Mouse (Mus musculus): ENCODE measurements around the gene Hipk4. TPM values are rescaled to one million over a fixed set of nuclear protein-coding genes. Genes with fewer than 3 reads are reported as not detected.
A peak's percentile ranks its signal among the peaks of the same experiment; 100 is the strongest.

The Hipk4 gene
- total RNA-seq, 1 experiment from 2014 or later = not detected

DNA sequence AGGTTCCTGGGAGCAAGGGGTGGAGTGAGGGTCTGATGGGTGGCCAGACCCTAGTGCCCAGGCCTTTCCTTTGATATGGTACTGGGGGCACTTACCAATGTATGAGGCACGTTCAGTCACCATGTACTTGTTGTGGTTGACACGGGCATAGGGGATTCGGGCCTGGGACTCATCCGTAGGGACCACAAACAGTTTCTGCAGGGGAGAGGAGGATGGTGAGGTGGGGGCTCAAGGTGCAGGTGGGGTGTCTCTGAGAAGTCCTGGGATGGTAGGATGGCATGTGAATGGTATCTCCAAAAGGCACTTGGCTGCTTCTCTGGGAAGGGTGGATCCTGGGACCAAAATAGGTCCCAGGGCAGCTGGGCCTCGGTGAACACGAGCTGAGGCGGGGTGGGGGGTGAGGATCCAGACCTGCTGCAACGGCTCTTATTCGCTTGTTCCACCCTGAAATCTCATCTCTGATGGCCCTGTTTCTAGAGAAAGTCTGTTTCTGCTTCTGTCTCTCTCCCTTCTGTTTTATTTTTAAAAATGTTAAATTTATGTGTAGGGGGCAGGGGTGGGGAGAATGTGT is 9.5 kb downstream of the Hipk4 start:
- ATAC-seq (replicated peaks; ENCODE audit: insufficient number of reproducible peaks, low FRiP score, low TSS enrichment, poor library complexity, severe bottlenecking) = no peak

DNA sequence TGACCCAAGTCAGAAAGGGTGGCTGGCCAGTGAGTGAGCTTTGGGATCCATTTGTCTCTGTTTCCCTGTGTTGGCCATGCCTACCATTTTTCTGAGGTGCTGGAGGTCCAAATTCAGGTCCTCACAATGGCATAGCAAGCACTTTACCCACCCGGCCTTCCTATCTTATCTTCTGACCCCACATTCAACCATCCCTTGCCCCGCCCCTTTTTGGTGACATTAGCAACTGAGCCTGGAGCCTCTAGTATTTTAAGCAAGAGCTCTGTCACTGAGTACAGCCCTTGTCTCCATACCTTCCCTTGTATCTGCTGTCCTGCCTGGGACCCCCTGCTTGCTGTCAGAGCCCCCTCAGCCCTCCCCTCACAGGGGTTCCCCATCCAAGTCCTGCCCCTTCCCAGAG is 12.3 kb downstream of the Hipk4 start:
- ATAC-seq (replicated peaks; ENCODE audit: insufficient number of reproducible peaks, low FRiP score, low TSS enrichment, poor library complexity, severe bottlenecking) = no peak

DNA sequence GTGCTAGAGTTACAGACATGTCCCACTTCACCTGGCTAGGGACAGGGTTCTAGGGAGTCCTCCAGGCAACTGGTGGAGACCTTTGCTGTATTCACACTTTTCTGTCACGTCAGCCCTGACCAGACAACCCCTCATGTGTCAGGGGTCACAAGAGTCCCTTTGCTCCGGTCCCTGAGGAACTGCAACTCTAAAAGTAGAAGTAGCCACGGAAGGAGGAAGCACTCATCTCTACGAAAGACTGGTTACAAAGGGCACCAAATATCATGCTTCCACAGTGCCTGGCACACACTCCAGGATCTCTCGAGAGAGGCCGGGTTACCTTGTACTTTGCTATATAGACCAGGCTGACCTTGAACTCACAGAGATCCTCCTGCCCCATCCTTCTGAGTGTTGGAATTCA is 13.6 kb downstream of the Hipk4 start:
- 0 out of 2 replicates have a peak, but pooled peaks have one; percentile 31 for ATAC-seq (replicated peaks; ENCODE audit: insufficient number of reproducible peaks, low FRiP score, low TSS enrichment, poor library complexity, severe bottlenecking)

DNA sequence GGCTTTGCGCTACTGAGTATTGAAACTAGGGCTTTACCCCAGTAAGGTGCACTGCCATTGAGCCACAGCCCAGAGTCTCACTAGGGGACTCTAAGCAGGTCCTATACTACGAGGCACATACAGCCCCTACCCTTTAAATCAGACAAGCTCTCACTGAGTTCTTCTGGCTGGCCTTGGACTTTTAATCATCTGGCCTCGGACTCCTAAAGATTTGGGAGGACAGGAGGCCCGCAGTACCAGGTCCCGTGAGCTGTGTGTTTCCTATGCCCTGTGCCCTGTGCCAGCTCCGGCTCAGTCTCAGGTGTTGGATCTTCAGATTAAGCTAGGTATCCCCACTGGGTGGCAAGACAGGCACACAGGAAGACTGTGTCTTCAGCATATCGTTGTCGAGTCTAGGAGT is 14.9 kb downstream of the Hipk4 start:
- no peak for ATAC-seq (replicated peaks; ENCODE audit: insufficient number of reproducible peaks, low FRiP score, low TSS enrichment, poor library complexity, severe bottlenecking)

DNA sequence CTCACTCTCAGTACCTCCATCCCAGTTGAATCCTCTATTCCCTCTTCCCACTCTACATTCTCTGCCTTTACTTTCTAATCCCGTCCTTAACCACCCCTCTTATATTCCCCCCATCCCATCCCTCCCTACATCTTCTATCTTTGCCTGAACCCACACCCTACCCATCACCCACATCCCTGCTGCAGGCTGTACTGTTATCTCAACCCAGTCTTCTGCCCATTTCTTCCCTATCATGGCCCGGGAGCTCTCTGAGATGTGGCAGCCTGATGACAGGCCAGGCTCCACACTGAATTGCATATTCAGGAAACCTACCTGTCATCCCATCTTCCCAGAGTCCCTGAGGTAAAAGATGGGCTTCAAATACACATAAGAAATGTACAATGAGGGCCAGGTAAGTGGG is 15.7 kb downstream of the Hipk4 start:
- no peak for ATAC-seq (replicated peaks; ENCODE audit: insufficient number of reproducible peaks, low FRiP score, low TSS enrichment, poor library complexity, severe bottlenecking)

DNA sequence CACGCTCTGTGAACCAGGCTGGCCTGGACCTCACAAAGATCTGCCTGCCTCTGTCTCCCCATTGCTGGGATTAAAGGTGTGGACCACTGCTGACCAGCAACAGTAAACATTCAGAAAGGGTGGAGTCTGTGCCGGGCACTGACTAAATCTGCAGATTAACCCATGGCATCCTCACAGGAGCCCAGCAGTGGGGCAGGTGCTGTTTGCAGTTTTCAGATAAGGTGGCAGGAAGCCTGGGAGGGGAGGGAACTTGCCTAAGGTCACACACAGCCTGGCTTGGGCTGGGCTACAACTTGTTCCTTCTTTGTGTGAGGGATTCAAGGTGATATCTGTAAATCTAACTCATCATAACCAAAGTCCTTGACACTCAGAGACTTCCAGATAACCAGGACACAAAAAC is 17.5 kb downstream of the Hipk4 start:
- no peak for ATAC-seq (replicated peaks; ENCODE audit: insufficient number of reproducible peaks, low FRiP score, low TSS enrichment, poor library complexity, severe bottlenecking)

DNA sequence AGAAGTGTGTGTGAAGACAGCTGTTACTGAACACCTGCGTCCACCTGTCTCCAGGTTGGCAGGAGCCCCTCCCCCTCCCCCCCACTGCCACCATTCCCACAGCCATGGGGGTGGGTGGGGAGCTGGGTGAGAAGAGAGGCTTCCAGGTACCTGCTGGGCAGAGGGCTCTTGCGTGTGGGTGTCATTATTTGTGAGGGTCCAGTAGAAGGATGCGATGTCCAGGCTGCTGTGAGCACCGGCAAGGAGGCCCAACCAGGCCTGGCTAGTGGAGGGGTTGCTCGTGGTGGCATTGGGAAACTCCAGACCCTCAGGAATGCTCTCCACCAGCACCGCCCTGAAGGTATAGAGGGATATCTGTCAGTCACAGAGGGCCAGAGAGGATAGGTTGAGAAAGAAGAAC is 17.9 kb downstream of the Hipk4 start:
- ATAC-seq (replicated peaks; ENCODE audit: insufficient number of reproducible peaks, low FRiP score, low TSS enrichment, poor library complexity, severe bottlenecking) = no peak

DNA sequence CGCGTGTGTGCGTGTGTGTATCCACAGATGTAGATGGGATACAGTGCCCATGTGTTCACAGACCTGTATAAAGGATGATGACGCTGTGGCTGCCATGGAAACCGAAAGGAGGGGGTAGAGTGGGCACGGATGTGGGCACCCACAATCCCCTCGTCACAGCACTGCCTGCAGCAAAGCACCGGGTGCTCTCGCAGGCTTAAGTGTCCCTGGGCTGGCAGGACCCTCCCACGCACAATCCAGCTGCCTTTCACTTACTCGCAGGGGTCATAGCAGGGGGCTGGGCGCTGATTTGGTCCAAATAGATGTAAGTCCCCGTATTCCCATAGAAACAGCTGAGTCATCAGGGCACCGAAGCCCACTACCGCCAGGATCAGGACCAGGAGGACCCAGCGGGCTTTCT is 18.4 kb downstream of the Hipk4 start:
- peak; percentile 75 for ATAC-seq (replicated peaks; ENCODE audit: insufficient number of reproducible peaks, low FRiP score, low TSS enrichment, poor library complexity, severe bottlenecking)

DNA sequence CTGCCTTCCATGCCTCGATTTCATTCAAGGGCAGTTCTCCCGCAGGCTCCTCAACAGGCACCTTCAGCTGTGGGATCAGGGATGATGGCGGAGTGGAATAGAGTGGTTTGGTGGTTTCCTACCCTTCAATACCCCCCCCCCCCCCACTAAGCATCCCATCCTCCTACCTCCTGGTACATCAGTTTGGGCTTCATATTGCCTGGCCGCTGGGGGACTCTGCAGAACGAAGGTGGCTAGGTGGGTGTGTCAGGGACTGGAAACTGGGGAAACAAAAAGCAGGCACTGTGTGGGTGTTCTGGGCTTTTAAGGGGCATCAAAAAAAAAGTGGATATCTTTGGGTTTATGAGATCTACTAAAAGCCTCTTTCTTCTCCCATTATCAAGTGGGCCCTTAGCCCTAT is 18.9 kb downstream of the Hipk4 start:
- ATAC-seq (replicated peaks; ENCODE audit: insufficient number of reproducible peaks, low FRiP score, low TSS enrichment, poor library complexity, severe bottlenecking) = no peak

DNA sequence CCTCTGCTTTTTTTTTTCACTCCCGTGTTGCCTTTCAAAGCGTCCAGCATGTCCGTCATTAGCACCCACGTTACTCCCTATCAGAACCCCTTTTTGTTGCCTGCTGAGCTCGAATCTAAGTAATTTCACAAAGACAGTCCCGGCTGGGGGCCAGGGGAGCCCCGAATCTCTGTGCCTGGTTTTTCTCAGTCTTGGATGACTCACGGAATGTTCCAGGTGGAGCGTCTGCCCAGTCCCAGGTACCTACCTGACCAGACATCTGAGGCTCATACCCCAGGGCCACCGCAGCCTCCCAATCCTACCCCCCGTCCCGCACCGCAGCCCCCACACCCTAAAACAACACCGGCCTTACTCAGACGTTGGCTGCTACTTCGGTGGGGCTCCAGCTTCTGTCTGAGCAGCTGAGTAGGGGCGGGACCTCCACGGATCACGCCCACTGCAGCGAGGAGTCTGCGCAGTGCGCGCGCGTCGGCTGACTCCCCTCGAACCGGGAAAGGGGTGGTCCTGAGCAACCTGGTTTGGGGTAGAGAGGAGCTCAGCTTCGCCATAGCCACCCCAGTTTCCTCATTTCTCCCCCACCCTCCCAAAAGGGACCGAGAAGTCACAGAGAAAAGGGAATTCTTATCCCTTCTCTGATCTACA is 19.4 kb downstream of the Hipk4 start:
- ATAC-seq (replicated peaks; ENCODE audit: insufficient number of reproducible peaks, low FRiP score, low TSS enrichment, poor library complexity, severe bottlenecking) = peak; percentile 57

DNA sequence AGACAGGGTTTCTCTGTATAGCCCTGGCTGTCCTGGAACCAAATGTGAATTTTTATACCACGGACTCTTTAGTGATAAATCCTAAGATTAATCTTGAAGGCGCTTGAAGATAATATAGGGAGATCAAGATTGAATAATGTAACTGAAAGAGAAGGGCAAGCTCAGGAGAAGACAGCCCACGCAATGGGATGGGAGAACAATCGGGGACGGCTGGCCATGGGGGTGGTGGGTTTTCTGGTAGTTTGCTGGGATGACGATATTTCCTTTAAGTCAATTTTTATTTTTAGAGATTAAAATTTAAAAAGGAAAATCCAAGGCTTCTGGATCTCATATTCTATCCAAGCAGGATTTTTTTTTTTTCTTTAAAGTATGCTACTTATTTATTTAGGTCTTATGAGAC is 20.0 kb downstream of the Hipk4 start:
- no peak for ATAC-seq (replicated peaks; ENCODE audit: insufficient number of reproducible peaks, low FRiP score, low TSS enrichment, poor library complexity, severe bottlenecking)

DNA sequence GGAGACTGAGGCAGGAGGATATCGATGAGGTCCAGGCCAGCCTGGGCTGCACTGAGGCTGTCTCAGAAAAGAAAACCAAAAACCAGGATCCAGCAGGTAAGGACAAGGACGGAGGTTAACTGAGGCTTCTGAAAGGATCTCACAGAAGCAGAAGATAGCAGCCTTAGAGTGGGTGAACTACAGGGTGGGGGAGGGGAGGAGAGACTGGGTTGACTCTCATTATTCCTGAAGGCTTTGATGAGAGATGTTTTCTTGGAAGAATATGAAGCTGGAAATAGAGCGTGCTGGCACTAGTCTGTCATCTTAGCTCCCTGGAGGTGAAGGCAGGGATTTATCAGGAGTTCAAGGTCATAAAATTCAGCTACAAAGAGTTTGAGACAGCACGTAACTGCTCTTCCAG is 20.8 kb downstream of the Hipk4 start:
- no peak for ATAC-seq (replicated peaks; ENCODE audit: insufficient number of reproducible peaks, low FRiP score, low TSS enrichment, poor library complexity, severe bottlenecking)

DNA sequence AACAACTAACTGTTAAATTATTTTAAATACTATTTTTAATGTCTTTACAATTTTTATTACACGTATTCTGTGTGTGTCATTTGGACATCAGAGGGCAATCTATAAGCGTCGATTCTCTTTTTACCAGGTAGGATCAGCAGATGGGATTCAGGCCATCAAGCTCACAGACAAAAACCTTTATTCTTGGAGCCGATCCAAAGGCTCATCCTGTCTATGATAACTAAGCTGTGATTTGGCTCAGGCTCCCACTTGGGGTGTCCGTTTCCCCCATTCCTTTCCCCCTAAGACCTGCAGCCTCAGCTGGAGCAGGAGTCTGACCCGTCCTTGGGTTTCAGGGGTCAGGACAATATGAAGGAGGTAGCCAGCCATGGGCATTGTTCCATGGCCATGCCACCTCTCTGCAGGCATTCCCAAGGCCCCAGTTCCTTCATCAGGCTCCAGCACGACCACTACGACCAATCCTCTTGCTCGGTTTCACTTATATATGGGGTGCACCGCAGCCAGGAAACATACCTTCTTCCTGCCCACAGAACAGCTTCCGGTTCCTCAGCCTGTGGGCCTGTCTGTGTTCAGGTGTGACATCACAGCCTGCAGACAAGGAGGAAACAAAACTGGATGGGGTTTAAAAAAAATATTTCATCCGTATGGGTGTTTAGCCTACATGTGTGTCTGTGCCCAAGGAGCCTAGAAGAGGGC is 21.8 kb downstream of the Hipk4 start:
- peak; percentile 59 for ATAC-seq (replicated peaks; ENCODE audit: insufficient number of reproducible peaks, low FRiP score, low TSS enrichment, poor library complexity, severe bottlenecking)

DNA sequence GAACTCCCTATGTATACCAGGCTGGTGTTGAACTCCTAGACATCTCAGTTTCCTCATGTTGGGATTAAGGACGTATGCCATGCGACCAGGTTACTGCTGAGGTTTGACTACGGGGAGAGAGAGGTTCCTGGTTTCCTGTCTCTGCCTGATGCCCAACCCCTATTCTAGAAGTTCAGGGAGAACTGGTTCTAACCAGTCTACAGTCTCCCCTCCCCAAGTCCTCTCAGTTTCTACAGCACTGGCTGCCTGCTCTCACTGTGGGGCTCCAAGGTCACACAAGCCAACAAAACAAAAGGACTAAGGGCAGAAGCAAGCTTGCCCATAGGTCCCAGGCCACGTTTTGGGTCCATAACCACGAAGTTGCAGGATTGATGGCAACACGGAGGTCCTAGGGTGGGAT is 26.5 kb downstream of the Hipk4 start:
- no peak for ATAC-seq (replicated peaks; ENCODE audit: insufficient number of reproducible peaks, low FRiP score, low TSS enrichment, poor library complexity, severe bottlenecking)

DNA sequence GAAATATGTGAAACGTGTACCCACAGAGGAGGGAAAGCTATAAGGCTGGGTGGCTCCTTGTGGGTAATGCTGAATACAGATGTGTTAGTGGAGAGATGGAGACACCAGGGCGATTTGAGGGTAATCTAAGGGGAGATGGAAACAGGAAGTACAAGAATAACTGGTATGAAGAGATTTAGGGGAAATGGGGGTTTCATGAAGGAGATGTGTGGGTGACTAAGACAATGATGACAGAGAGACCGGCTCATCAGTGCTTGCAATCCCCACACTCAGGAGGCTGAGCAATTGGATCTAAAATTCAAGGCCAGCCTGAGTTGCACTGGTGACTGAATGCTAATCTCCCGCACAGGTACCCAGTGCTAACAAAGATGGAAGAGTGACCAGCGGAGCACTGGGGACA is 29.0 kb downstream of the Hipk4 start:
- ATAC-seq (replicated peaks; ENCODE audit: insufficient number of reproducible peaks, low FRiP score, low TSS enrichment, poor library complexity, severe bottlenecking) = no peak

DNA sequence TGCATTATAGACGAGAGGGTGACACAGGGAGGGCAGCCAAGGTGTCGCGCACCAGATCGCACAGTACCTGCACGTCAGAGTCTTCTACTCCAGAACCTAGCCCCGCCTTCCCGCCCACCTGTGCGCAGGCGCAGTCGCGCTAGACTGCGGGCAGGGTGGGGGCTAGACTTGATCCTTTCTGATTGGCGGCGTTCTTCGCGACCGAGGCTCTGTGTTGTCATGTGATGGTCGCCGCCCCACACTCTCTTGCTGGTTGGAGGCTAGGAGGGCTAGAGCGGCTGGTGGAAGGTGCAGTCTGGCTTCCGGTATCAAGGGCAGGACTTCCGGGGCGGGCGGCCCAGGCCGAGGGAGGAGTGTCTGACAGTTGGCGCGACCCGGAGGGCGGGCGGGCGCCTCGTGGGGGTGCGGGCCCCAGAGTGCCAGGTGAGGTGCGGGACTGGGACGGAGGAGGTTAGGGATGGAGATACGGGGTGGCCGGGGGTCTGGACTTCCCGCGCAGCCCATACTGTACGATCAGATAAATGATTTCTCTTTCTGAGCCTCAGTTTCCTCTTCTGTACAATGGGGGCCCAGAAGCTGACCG is 30.0 kb downstream of the Hipk4 start, which contains the start of the genes Pld3 and 2310022A10Rik:
Gene Pld3 (minus strand): TSS at position 288 of the 583 bp plus-strand sequence.
Gene 2310022A10Rik (plus strand): TSS at position 303 of the 583 bp plus-strand sequence.
- peak; percentile 98 for ATAC-seq (replicated peaks; ENCODE audit: insufficient number of reproducible peaks, low FRiP score, low TSS enrichment, poor library complexity, severe bottlenecking)

DNA sequence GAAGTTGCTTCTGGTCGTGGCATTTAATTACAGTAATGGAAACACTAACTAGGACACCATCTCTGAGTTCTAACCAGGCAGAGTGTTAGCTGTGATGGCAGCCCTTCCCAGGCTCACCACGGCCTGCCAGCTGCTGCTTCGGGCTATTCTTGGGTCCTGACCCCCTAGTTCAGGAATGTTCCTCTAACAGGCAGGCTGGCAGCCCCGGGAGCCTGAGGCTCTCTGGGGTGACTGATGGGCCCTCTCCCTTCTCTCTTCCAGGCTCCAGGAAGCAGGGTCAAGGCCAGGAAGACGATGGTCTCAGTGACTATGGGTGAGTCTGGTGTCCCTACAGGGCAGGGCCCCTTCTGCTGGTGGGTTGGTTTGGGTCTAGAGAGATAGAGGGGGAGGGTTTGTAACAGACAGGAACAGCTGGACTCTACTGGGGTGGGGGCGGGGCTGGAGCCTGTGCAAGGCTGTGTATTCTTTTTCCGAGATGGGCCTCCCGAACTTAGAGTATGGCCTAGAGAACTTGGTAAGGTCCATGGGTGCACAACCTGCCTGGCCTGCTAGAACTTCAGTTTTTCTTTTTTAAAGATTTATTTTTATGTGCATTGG is 37.3 kb downstream of the Hipk4 start:
- ATAC-seq (replicated peaks; ENCODE audit: insufficient number of reproducible peaks, low FRiP score, low TSS enrichment, poor library complexity, severe bottlenecking) = no peak

DNA sequence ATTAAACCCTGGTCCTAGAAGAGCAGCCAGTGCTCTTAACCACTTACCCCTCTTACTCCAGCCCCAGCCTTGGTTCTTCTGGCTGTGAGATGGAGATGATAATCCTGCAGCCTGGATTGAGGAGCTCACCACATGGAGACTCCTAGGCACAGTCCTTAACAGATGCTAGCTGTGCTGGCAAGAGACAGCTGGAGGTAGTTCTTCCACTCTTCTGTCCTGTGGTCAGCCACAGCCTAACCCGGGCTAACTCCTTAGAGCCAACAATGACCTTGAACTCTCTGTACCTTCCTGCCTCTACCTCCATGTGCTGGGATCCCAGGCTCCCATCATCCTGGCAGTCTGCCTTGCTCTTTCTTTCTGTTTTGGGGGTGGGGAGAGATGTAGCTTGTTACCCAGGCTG is 37.9 kb downstream of the Hipk4 start:
- no peak for ATAC-seq (replicated peaks; ENCODE audit: insufficient number of reproducible peaks, low FRiP score, low TSS enrichment, poor library complexity, severe bottlenecking)

DNA sequence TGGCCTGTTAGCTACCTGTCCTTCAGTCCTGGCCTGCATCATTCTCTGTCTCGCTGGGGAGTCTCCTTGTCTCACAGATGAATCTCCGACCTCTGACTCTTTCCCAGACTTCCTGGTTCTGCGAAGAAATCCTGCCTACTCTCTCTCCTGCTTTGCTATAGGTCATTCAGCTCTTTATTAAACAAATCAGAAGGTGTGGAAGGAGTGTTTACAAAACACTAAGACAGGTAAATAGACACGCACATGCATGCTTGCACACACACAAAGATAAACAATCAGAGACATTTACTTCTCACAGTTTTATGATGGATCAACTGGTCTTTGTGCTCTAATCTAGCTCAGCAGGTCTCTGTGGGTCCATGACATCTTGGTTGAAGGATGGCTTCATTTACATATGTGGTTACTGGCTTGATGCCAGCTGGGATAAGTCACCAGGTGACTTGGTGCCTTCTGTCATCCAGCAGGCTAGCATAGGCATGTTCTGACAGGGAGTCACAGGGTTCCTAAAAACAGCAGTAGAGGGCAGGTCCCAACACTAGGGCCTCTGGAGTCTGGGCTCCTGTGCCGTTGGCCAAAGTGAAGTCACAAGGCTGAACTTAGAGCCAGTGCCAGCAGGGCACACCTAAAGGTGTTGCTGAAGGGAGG is 46.6 kb downstream of the Hipk4 start:
- ATAC-seq (replicated peaks; ENCODE audit: insufficient number of reproducible peaks, low FRiP score, low TSS enrichment, poor library complexity, severe bottlenecking) = no peak
